23 mouse cellular contexts compared by ENCODE assay signal in the genomic region with DNA sequence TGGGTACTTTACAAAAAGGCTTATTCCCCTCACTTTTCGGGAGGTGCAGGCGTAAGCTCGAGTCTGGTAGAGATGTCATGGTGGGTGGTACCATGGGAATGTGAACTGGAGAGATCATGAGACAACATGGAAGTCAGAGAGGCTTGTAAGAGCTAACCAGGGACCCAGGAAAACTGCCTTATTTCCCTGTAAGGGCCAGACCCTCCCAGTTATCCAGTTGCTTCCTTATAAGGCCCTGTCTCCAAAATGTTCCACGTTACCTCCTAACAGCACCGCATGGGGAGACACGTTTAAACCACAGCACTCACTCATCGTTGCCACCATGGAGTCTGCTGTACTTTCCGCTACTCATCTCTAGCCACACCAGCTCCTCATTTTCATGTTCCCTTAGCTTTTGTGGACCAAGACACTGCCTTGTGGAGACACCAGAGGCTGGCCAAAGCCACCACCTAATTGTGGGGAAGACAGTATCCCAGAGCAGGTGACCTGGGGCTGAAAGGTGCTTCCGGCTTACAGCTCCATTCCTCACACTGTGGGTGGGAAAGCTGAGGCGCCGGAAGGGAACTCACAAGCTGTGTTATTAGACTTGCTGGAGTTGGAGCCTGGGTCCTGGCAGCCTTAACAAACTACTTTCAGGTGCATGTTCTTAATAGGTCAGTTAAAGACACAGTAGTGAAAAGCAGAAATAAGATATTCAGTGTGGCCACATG. TPM values are rescaled to one million over a fixed set of nuclear protein-coding genes. Genes with fewer than 3 reads are reported as not detected.
DNase-seq lines count a peak whose midpoint lies in the region; ATAC-seq and TF ChIP-seq lines count a peak whose summit lies in the region.
"Had no signal": no experiment of that assay in that cellular context is flagged by ENCODE, and none has a peak within 500 bp of the region (broad histone marks: within the 10 kb centered on the region; RNA-seq: fewer than 3 reads in every experiment).

No protein-coding gene starts in this region.

- no peaks in the 10 kb centered on the region for H3K36me3 ChIP-seq in forebrain, embryonic 11.5 days (ENCODE audit: control insufficient read depth, insufficient read depth, low read length)
- no peaks in the 10 kb centered on the region for H3K36me3 ChIP-seq in forebrain, embryonic 12.5 days (replicated peaks)
- H3K36me3 ChIP-seq: forebrain, embryonic 10.5 days; forebrain, embryonic 15.5 days had no signal

- H3K4me1 ChIP-seq in forebrain, embryonic 11.5 days (replicated peaks; ENCODE audit: control insufficient read depth, insufficient read depth, low read length), result no peaks in the 10 kb centered on the region
- no peaks in the 10 kb centered on the region for H3K4me1 ChIP-seq in forebrain, embryonic 12.5 days

- H3K4me3 ChIP-seq in forebrain, embryonic 11.5 days (ENCODE audit: low read depth, low read length), result no peak overlapping the region
- H3K4me3 ChIP-seq in forebrain, embryonic 12.5 days (replicated peaks), result no peak overlapping the region
- no peak overlapping the region for H3K4me3 ChIP-seq in layer of hippocampus, adult 2 months
- H3K4me3 ChIP-seq: forebrain, embryonic 10.5 days; forebrain, embryonic 15.5 days; heart, adult 2 months had no signal

- TF ChIP-seq CTCF in layer of hippocampus, adult 2 months (conservative IDR thresholded peaks at IDR 0.05), result no peak

- peak; percentile 23 for DNase-seq in forebrain, embryonic 11.5 days (ENCODE audit: low spot score)
- DNase-seq in layer of hippocampus, adult 2 months (ENCODE audit: low spot score in 2 of 2), result no peak
- DNase-seq in layer of hippocampus, adult 18-20 months (ENCODE audit: low spot score in 2 of 2), result no peak
- DNase-seq in ZHBTc4 (ENCODE audit: low read depth, low spot score), result peak; percentile 61
- DNase-seq in embryo, embryonic 11 days, result no peak
- DNase-seq: adrenal gland, adult 2 months; adrenal gland, postnatal 14 days; cerebellum, adult 11 months; cerebellum, adult 8-10 months; cerebellum, postnatal 10 days; cerebellum, postnatal 36 days; gastrocnemius, postnatal 25 days; heart, postnatal 4 days; kidney, adult 18-20 months had no signal

- no peaks in the 10 kb centered on the region for H3K9me3 ChIP-seq in forebrain, embryonic 11.5 days (ENCODE audit: control insufficient read depth, low read length)
- no peaks in the 10 kb centered on the region for H3K9me3 ChIP-seq in forebrain, embryonic 12.5 days
- H3K9me3 ChIP-seq: forebrain, embryonic 10.5 days; forebrain, embryonic 15.5 days had no signal

- no peak for ATAC-seq in forebrain, embryonic 11.5 days (replicated peaks; ENCODE audit: low FRiP score)
- ATAC-seq in forebrain, embryonic 12.5 days (ENCODE audit: low FRiP score), result no peak
- ATAC-seq: forebrain, embryonic 15.5 days; hindbrain, postnatal 0 days; inflammation-experienced regulatory T-cells, adult 6 months; intestine, embryonic 16.5 days had no signal

- no peak overlapping the region for H3K4me2 ChIP-seq in forebrain, embryonic 11.5 days (ENCODE audit: low read depth, low read length, severe bottlenecking)
- H3K4me2 ChIP-seq in forebrain, embryonic 12.5 days, result no peak overlapping the region
- H3K4me2 ChIP-seq: forebrain, embryonic 15.5 days; heart, embryonic 11.5 days; hindbrain, embryonic 14.5 days had no signal

- H3K9ac ChIP-seq in forebrain, embryonic 11.5 days (ENCODE audit: low read length), result no peak overlapping the region
- no peak overlapping the region for H3K9ac ChIP-seq in forebrain, embryonic 12.5 days
- H3K9ac ChIP-seq: forebrain, embryonic 15.5 days; hindbrain, embryonic 14.5 days had no signal

- no peak overlapping the region for H3K27ac ChIP-seq in forebrain, embryonic 11.5 days (ENCODE audit: low read depth, low read length)
- no peak overlapping the region for H3K27ac ChIP-seq in forebrain, embryonic 12.5 days
- peak overlapping the region; percentile 32; the same call in 1 of the 2 replicates for H3K27ac ChIP-seq in layer of hippocampus, adult 2 months
- H3K27ac ChIP-seq: forebrain, embryonic 10.5 days; forebrain, embryonic 15.5 days; heart, adult 2 months; hindbrain, embryonic 14.5 days; hindbrain, postnatal 0 days had no signal

- H3K27me3 ChIP-seq in forebrain, embryonic 11.5 days (ENCODE audit: control insufficient read depth, insufficient read depth, low read length), result no peaks in the 10 kb centered on the region
- H3K27me3 ChIP-seq in forebrain, embryonic 12.5 days, result peaks cover 10% of the 10 kb centered on the region
- H3K27me3 ChIP-seq: forebrain, embryonic 15.5 days had no signal

- 91% methylated on average over 11 of the region's 11 CpGs for WGBS in forebrain, embryonic 11.5 days
- WGBS in forebrain, embryonic 12.5 days, result 90% methylated on average over 11 of the region's 11 CpGs

RNA-seq across cellular contexts. Expression of gene Htra1, which starts 9.0 kb away (rescaled TPM):
- 2.7 and 4.2 TPM in 2 replicates for polyA plus RNA-seq in forebrain, embryonic 11.5 days (2014; fragmentation: Nextera tagmentation; extraction: Ambion mirVana)
- polyA plus RNA-seq in forebrain, embryonic 12.5 days (2016; fragmentation: Nextera tagmentation; extraction: Ambion mirVana), result 3.1 and 5.9 TPM in 2 replicates
- total RNA-seq in layer of hippocampus, adult 2 months (2021), result 100 to 1,000 TPM; 239 to 255 TPM
- 100 to 1,000 TPM; 257 to 274 TPM for total RNA-seq in layer of hippocampus, adult 18-20 months (2021)
- polyA plus RNA-seq: inflammation-experienced regulatory T-cells, adult 6 months had no signal

Comparison
In these comparisons a context has a peak if more than half of its experiments do, and no peak if none do; other contexts are left out.
1. DNase-seq: peak in forebrain, embryonic 11.5 days (single experiment) and ZHBTc4 (single experiment); none in layer of hippocampus, adult 2 months (0 of 2), layer of hippocampus, adult 18-20 months (0 of 2) and embryo, embryonic 11 days (single experiment).